Mouse (Mus musculus) liver, adult 2 months (tissue): ENCODE data around the gene Pip4k2c.

ENCODE experiments used
- CTCF ChIP-seq: fragments of 200-500 bp; IDR thresholded peaks from 2 replicates; pipeline ENCODE4 v1.5.1; 2011; ENCODE audit warnings: low read depth, low read length, control low read depth
- POLR2A ChIP-seq: fragments of 200-500 bp; IDR thresholded peaks from 2 replicates; pipeline ENCODE4 v1.6.1; 2011; ENCODE audit warnings: low read length, control low read depth; ENCODE audit not compliant: insufficient read depth; ENCODE audit errors: extremely low read depth

GRCm38 (mm10) chr10:127164631-127165353 is 46.6 kb downstream of the Pip4k2c start, which contains the start of gene B4galnt1:
- peak; percentile 64; the same call in 1 of the 2 replicates for TF ChIP-seq POLR2A
- peak; percentile 85 for TF ChIP-seq CTCF
